Mouse (Mus musculus) stomach, postnatal 0 days (tissue): Measurements from ENCODE around the gene Ccn1. TPM values are rescaled to one million over a fixed set of nuclear protein-coding genes. Genes with fewer than 3 reads are reported as not detected.

Experiments
- ATAC-seq: fragments of 200-750 bp; cut with Nextera tagmentation; 2 replicates; pipeline ENCODE4 v1.8.0; 2017; ENCODE audit not compliant: low FRiP score, low TSS enrichment
- DNase-seq: peaks from one replicate; pipeline ENCODE4 v3.0.0-alpha.2; 2016; ENCODE audit warnings: low spot score
- H3K27ac ChIP-seq: fragments of 300-500 bp; sonication (generic); replicated peaks from 2 replicates; pipeline ENCODE4 v1.5.1; 2014; ENCODE audit warnings: mild to moderate bottlenecking, control low read depth
- H3K27me3 ChIP-seq: fragments of 300-500 bp; sonication (generic); 2 replicates; pipeline ENCODE4 v1.6.1; 2014; ENCODE audit warnings: low read length; ENCODE audit not compliant: control insufficient read depth, insufficient read depth
- H3K36me3 ChIP-seq: fragments of 300-500 bp; sonication (generic); 2 replicates; pipeline ENCODE4 v1.6.1; 2014; ENCODE audit warnings: low read length, mixed read lengths; ENCODE audit not compliant: control insufficient read depth, insufficient read depth
- H3K4me1 ChIP-seq: fragments of 300-500 bp; sonication (generic); replicated peaks from 2 replicates; pipeline ENCODE4 v1.6.1; 2014; ENCODE audit warnings: antibody characterized with exemption; ENCODE audit not compliant: control insufficient read depth, insufficient read depth
- H3K4me2 ChIP-seq: fragments of 300-500 bp; sonication (generic); replicated peaks from 2 replicates; pipeline ENCODE4 v1.6.1; 2014; ENCODE audit warnings: low read depth, mild to moderate bottlenecking, control low read depth, moderate library complexity
- H3K4me3 ChIP-seq: fragments of 300-500 bp; sonication (generic); 2 replicates; pipeline ENCODE4 v1.5.1; 2014; ENCODE audit warnings: low read depth, low read length, control low read depth
- H3K9ac ChIP-seq: fragments of 300-500 bp; sonication (generic); 2 replicates; pipeline ENCODE4 v1.6.1; 2014; ENCODE audit warnings: mild to moderate bottlenecking, low read length, control low read depth, mixed read lengths
- H3K9me3 ChIP-seq: fragments of 300-500 bp; sonication (generic); 2 replicates; pipeline ENCODE4 v1.6.1; 2016; ENCODE audit warnings: low read length; ENCODE audit not compliant: control insufficient read depth
- CTCF ChIP-seq: IDR thresholded peaks from 2 replicates; pipeline ENCODE4 v1.5.1; 2016; ENCODE audit warnings: antibody characterized with exemption, low read depth, mild to moderate bottlenecking, moderate library complexity
- EP300 ChIP-seq: optimal IDR thresholded peaks from 2 replicates; pipeline ENCODE3; 2016; ENCODE audit warnings: antibody characterized with exemption
- WGBS: fragments of 180-500 bp; shearing (Covaris S2); extraction: QIAGEN DNeasy Blood & Tissue Kit; methylation state at CpG from one replicate; pipeline ENCODE4 v1.1.7; 2014; 5-methylcytosine and 5-hydroxymethylcytosine counted together
- polyA plus RNA-seq: library from polyadenylated mRNA; unstranded; fragments of >200 nt; fragmentation: Nextera tagmentation; extraction: Ambion mirVana; gene quantifications from 2 replicates; pipeline ENCODE4 v1.2.1, GENCODE M21; 2015

Ccn1 gene
- polyA plus RNA-seq, 1 experiment from 2014 or later, result 78.5 TPM

GRCm38 (mm10) chr3:145684604-145685441, 35.0 kb upstream of the Ccn1 start:
- peak; percentile 64 for DNase-seq
- WGBS, result 38% methylated on average over 19 of the region's 19 CpGs
- 0 out of 2 replicates have a peak overlapping the region, but pooled peaks have one; percentile 20 for H3K4me2 ChIP-seq

GRCm38 (mm10) chr3:145684201-145684600, 34.4 kb upstream of the Ccn1 start:
- 64% methylated on average over 4 of the region's 4 CpGs for WGBS
- no peaks in the 10 kb centered on the region for H3K36me3 ChIP-seq
- H3K27me3 ChIP-seq, result no peaks in the 10 kb centered on the region
- H3K9me3 ChIP-seq, result no peaks in the 10 kb centered on the region
- DNase-seq (no peak), ATAC-seq (no peak)
- H3K4me2 ChIP-seq, result no peak overlapping the region
- TF ChIP-seq EP300 (no peak), CTCF (no peak)
- no peaks in the 10 kb centered on the region for H3K4me1 ChIP-seq
- no peak overlapping the region for H3K9ac ChIP-seq
- no peak overlapping the region for H3K27ac ChIP-seq
- H3K4me3 ChIP-seq, result no peak overlapping the region

More at GRCm38 (mm10) chr3:145684604-145685441, 35.0 kb upstream of the Ccn1 start:
- Histone ChIP-seq H3K36me3 (no peaks in the 10 kb centered on the region), H3K9ac (no peak overlapping the region), H3K4me1 (no peaks in the 10 kb centered on the region), H3K27ac (no peak overlapping the region), H3K4me3 (no peak overlapping the region), H3K9me3 (no peaks in the 10 kb centered on the region), H3K27me3 (no peaks in the 10 kb centered on the region)
- no peak for TF ChIP-seq EP300
- no peak for TF ChIP-seq CTCF
- ATAC-seq, result peak; percentile 74

DNA sequence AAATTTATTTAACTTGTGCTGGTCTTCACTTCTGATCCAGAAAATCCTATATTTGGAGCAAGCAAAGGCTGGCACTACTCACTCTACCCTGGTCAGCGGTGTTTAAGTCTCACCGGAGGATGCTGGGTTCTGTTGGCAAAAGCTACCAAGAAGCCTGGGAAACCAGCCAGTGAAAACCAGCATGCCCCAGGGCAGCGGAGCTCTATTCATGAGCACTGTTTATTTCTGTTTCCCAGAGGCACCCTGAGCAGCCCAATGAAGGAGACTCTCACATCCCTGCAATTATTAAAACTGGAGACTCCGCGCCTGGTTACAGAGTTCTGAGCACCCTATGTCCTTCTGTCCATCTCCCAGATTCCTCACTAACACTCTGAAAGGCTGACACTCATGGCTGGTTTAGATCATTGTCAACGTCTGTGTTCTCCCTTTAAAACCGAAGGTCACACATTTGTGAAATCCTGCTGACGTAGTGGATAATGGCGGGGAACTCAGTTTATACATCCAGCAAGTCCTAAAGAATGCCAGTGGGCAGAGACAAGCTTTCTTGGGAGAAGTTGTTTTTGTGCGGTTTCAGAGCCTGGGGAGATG, 31.7 kb upstream of the Ccn1 start:
- no peak overlapping the region for H3K9ac ChIP-seq
- no peaks in the 10 kb centered on the region for H3K27me3 ChIP-seq
- no peaks in the 10 kb centered on the region for H3K9me3 ChIP-seq
- DNase-seq, result no peak
- no peak overlapping the region for H3K4me3 ChIP-seq
- H3K27ac ChIP-seq, result no peak overlapping the region
- no peaks in the 10 kb centered on the region for H3K36me3 ChIP-seq
- TF ChIP-seq EP300 (no peak), CTCF (no peak)
- no peak overlapping the region for H3K4me2 ChIP-seq
- H3K4me1 ChIP-seq, result no peaks in the 10 kb centered on the region
- WGBS, result 59% methylated on average over 10 of the region's 10 CpGs
- no peak for ATAC-seq

DNA sequence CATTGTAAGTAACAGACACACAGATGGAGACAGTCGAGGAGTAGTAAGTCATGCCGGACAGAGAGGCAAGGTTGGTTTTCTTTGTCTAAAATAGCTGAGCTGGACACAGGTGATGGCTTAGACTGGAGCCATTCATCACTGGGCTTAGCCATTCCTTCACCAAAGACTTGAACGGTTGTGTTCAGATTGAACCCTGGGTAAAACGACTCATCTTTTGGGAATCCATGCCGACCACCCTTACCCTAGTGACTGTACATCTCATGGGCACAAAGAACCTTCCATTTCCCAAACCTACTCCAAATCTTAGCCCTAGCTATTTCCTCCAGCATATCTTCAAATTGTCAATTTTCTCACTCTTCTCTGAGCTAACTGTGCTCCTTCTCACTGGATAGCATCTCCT, 30.9 kb upstream of the Ccn1 start:
- no peaks in the 10 kb centered on the region for H3K27me3 ChIP-seq
- H3K4me2 ChIP-seq, result no peak overlapping the region
- H3K4me1 ChIP-seq, result no peaks in the 10 kb centered on the region
- TF ChIP-seq CTCF (no peak), EP300 (no peak)
- ATAC-seq (no peak), DNase-seq (no peak)
- no peak overlapping the region for H3K4me3 ChIP-seq
- H3K36me3 ChIP-seq, result no peaks in the 10 kb centered on the region
- H3K9ac ChIP-seq, result no peak overlapping the region
- H3K9me3 ChIP-seq, result no peaks in the 10 kb centered on the region
- WGBS, result 96% methylated on average over 5 of the region's 5 CpGs
- H3K27ac ChIP-seq, result no peak overlapping the region

DNA sequence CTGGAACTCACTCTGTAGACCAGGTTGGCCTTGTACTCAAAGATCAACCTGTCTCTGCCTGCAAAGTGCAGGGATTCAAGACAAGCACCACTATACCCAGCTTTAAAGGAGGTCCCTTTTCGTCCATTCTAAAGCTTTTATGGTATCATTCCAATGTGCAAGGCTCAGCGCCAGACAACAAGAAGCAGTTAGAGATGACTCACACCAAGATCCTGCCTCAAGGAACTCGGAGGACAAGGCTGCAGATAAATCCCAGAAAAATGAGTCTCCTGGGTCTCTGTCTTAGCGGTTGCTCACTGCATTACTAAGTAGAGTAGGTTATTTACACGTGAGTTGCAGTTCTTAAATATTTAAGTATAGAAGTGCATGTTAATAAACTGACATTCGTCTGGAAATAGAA, 26.4 kb upstream of the Ccn1 start:
- 47% methylated on average over 6 of the region's 6 CpGs for WGBS
- ATAC-seq (no peak), DNase-seq (no peak)
- Histone ChIP-seq H3K4me3 (no peak overlapping the region), H3K36me3 (no peaks in the 10 kb centered on the region), H3K4me1 (no peaks in the 10 kb centered on the region), H3K9ac (no peak overlapping the region), H3K9me3 (no peaks in the 10 kb centered on the region), H3K27me3 (no peaks in the 10 kb centered on the region), H3K4me2 (no peak overlapping the region), H3K27ac (no peak overlapping the region)
- TF ChIP-seq EP300 (no peak), CTCF (no peak)

DNA sequence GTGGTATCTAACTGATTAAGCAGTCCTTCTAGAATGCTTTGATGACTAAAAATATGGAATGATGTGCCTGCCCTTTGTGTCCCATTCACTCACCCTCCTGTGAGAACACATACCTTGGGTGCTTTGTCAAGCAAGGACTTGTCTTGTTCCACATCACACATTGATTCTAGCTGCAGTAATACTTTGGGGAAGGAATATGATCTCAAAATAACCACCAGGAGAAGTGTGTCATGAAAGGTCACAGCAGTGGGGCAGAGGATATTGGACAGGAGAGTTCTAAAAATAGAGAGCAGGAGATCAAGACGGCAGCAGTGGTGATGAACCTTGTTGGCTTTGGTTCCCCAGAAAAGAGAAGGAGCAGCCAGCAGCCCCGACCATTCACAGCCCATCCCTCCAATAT, 25.0 kb upstream of the Ccn1 start:
- TF ChIP-seq CTCF, result no peak
- TF ChIP-seq EP300, result no peak
- H3K9ac ChIP-seq, result no peak overlapping the region
- H3K4me2 ChIP-seq, result no peak overlapping the region
- DNase-seq (no peak), ATAC-seq (no peak)
- H3K4me1 ChIP-seq, result no peaks in the 10 kb centered on the region
- no peaks in the 10 kb centered on the region for H3K9me3 ChIP-seq
- no peak overlapping the region for H3K4me3 ChIP-seq
- 49% methylated on average over 2 of the region's 2 CpGs for WGBS
- no peaks in the 10 kb centered on the region for H3K27me3 ChIP-seq
- H3K27ac ChIP-seq, result no peak overlapping the region
- no peaks in the 10 kb centered on the region for H3K36me3 ChIP-seq
